Mouse (Mus musculus) MEL (cell line): ENCODE measurements at regions not wholly inside any gene's neighbourhood (a gene's known extent, or its start where the extent isn't known, plus 50 kb on each side); places are given as distances from the start of the nearest gene placed in this dataset.

Experiments used
- DNase-seq: peaks from one replicate; pipeline ENCODE4 v3.0.0; 2011; ENCODE audit warnings: low read depth, low spot score
- H3K27ac ChIP-seq: 2 replicates; pipeline ENCODE4 v1.5.1; 2012; ENCODE audit warnings: low read depth, mild to moderate bottlenecking, control low read depth, low read length, moderate library complexity; ENCODE audit not compliant: control insufficient read depth
- H3K27me3 ChIP-seq, 2 experiments: fragments of 150-350 bp in 1 of 2; sonication (generic) in 1 of 2; 2 replicates each; pipeline ENCODE4 v1.6.1; 2012; ENCODE audit warnings: low read length in 2 of 2, mild to moderate bottlenecking in 2 of 2, improper control_type of control experiment in 1 of 2, moderate library complexity in 1 of 2; ENCODE audit not compliant: insufficient read depth in 2 of 2, control insufficient read depth in 1 of 2
- H3K36me3 ChIP-seq, 2 experiments: 2 replicates each; pipeline ENCODE4 v1.6.1; 2012 to 2014; ENCODE audit warnings: low read length in 2 of 2, improper control_type of control experiment in 1 of 2, inconsistent platforms in 1 of 2, mild to moderate bottlenecking in 1 of 2; ENCODE audit not compliant: insufficient read depth in 2 of 2, control insufficient read depth in 1 of 2
- H3K4me1 ChIP-seq, 2 experiments: fragments of 150-350 bp in 1 of 2; sonication (generic) in 1 of 2; 2 replicates each; pipeline ENCODE4 v1.6.1; 2012; ENCODE audit warnings: low read length in 2 of 2, improper control_type of control experiment in 1 of 2, mild to moderate bottlenecking in 1 of 2; ENCODE audit not compliant: insufficient read depth in 2 of 2, control insufficient read depth in 1 of 2
- H3K4me3 ChIP-seq, 2 experiments: fragments of 150-350 bp in 1 of 2; sonication (generic) in 1 of 2; 2 replicates each; pipeline ENCODE4 v1.5.1; 2012; ENCODE audit warnings: low read depth in 2 of 2, low read length in 2 of 2, mild to moderate bottlenecking in 2 of 2, moderate library complexity in 2 of 2, control low read depth in 1 of 2, improper control_type of control experiment in 1 of 2; ENCODE audit not compliant: control insufficient read depth in 1 of 2, insufficient read depth in 1 of 2
- H3K79me2 ChIP-seq: 2 replicates; pipeline ENCODE4 v1.6.1; 2012; ENCODE audit warnings: mild to moderate bottlenecking, low read length, moderate library complexity; ENCODE audit not compliant: control insufficient read depth, poor library complexity, insufficient read depth
- H3K9ac ChIP-seq: 2 replicates; pipeline ENCODE4 v1.6.1; 2012; ENCODE audit warnings: low read depth, mild to moderate bottlenecking, control low read depth, low read length, moderate library complexity; ENCODE audit not compliant: control insufficient read depth, poor library complexity, severe bottlenecking
- H3K9me3 ChIP-seq: fragments of 150-350 bp; sonication (generic); replicated peaks from 2 replicates; pipeline ENCODE4 v1.6.1; 2012; ENCODE audit warnings: mild to moderate bottlenecking, low read length, improper control_type of control experiment, moderate library complexity; ENCODE audit not compliant: insufficient read depth
- BHLHE40 ChIP-seq: IDR thresholded peaks from 2 replicates; pipeline ENCODE4 v1.6.1; 2012; ENCODE audit warnings: low read depth, mild to moderate bottlenecking, inconsistent platforms, low read length, improper control_type of control experiment, borderline replicate concordance
- CHD1 ChIP-seq: IDR thresholded peaks from 2 replicates; pipeline ENCODE4 v1.6.1; 2012; ENCODE audit warnings: low read depth, mild to moderate bottlenecking, inconsistent platforms, low read length, improper control_type of control experiment
- CHD2 ChIP-seq: IDR thresholded peaks from 2 replicates; pipeline ENCODE4 v1.6.1; 2011; ENCODE audit warnings: low read length, improper control_type of control experiment
- CTCF ChIP-seq, 3 experiments: IDR thresholded peaks in 2 of 3; conservative IDR thresholded peaks in 1 of 3; 2 replicates each; pipeline ENCODE4 v1.5.1; 2011 to 2012; ENCODE audit warnings: low read length in 3 of 3, low read depth in 2 of 3, mild to moderate bottlenecking in 2 of 3, improper control_type of control experiment in 1 of 3, inconsistent platforms in 1 of 3, mixed read lengths in 1 of 3, moderate library complexity in 1 of 3; ENCODE audit not compliant: control insufficient read depth in 1 of 3, insufficient read depth in 1 of 3, poor library complexity in 1 of 3, severe bottlenecking in 1 of 3
- E2F4 ChIP-seq: IDR thresholded peaks from 2 replicates; pipeline ENCODE4 v1.6.1; 2011; ENCODE audit warnings: low read depth, low read length, improper control_type of control experiment, borderline replicate concordance
- ELF1 ChIP-seq: IDR thresholded peaks from 2 replicates; pipeline ENCODE4 v1.6.1; 2014; ENCODE audit warnings: low read depth, mild to moderate bottlenecking, inconsistent platforms, low read length, improper control_type of control experiment, moderate library complexity
- EP300 ChIP-seq, 2 experiments: IDR thresholded peaks; 2 replicates each; pipeline ENCODE4 v1.6.1; 2011; ENCODE audit warnings: improper control_type of control experiment in 2 of 2, low read length in 2 of 2, low read depth in 1 of 2, mild to moderate bottlenecking in 1 of 2
- ETS1 ChIP-seq: IDR thresholded peaks from 2 replicates; pipeline ENCODE4 v1.6.1; 2012; ENCODE audit warnings: low read depth, mild to moderate bottlenecking, inconsistent platforms, low read length, improper control_type of control experiment, moderate library complexity
- GABPA ChIP-seq: IDR thresholded peaks from 2 replicates; pipeline ENCODE4 v1.6.1; 2012; ENCODE audit warnings: low read depth, mild to moderate bottlenecking, inconsistent platforms, low read length, improper control_type of control experiment, moderate library complexity
- GATA1 ChIP-seq: IDR thresholded peaks from 2 replicates; pipeline ENCODE4 v1.6.1; 2011; ENCODE audit warnings: low read depth, low read length, improper control_type of control experiment
- HCFC1 ChIP-seq: IDR thresholded peaks from 2 replicates; pipeline ENCODE4 v1.6.1; 2012; ENCODE audit warnings: low read depth, mild to moderate bottlenecking, inconsistent platforms, low read length, improper control_type of control experiment, moderate library complexity
- JUND ChIP-seq: IDR thresholded peaks from 2 replicates; pipeline ENCODE4 v1.6.1; 2011; ENCODE audit warnings: low read depth, mild to moderate bottlenecking, improper control_type of control experiment, low read length
- KAT2A ChIP-seq: conservative IDR thresholded peaks from 2 replicates; pipeline ENCODE4 v1.6.1; 2012; ENCODE audit warnings: low read depth, low read length, improper control_type of control experiment, inconsistent platforms
- MAFK ChIP-seq: IDR thresholded peaks from 2 replicates; pipeline ENCODE4 v1.6.1; 2011; ENCODE audit warnings: low read depth, mild to moderate bottlenecking, low read length, improper control_type of control experiment, borderline replicate concordance
- MAX ChIP-seq: IDR thresholded peaks from 2 replicates; pipeline ENCODE4 v1.6.1; 2011; ENCODE audit warnings: low read length, improper control_type of control experiment
- MAZ ChIP-seq: IDR thresholded peaks from 2 replicates; pipeline ENCODE4 v1.6.1; 2012; ENCODE audit warnings: low read depth, mild to moderate bottlenecking, inconsistent platforms, low read length, improper control_type of control experiment
- MEF2A ChIP-seq: IDR thresholded peaks from 2 replicates; pipeline ENCODE4 v1.6.1; 2014; ENCODE audit warnings: low read depth, mild to moderate bottlenecking, inconsistent platforms, low read length, improper control_type of control experiment; ENCODE audit not compliant: poor library complexity, insufficient replicate concordance, severe bottlenecking; ENCODE audit errors: extremely low read depth
- MXI1 ChIP-seq: IDR thresholded peaks from 2 replicates; pipeline ENCODE4 v1.6.1; 2011; ENCODE audit warnings: mild to moderate bottlenecking, low read depth, low read length, improper control_type of control experiment
- MYB ChIP-seq: IDR thresholded peaks from 2 replicates; pipeline ENCODE4 v1.6.1; 2011; ENCODE audit warnings: mild to moderate bottlenecking, low read depth, low read length, improper control_type of control experiment
- MYC ChIP-seq: IDR thresholded peaks from 2 replicates; pipeline ENCODE4 v1.6.1; 2011; ENCODE audit warnings: low read depth, mild to moderate bottlenecking, low read length, improper control_type of control experiment, moderate library complexity
- NELFE ChIP-seq: IDR thresholded peaks from 2 replicates; pipeline ENCODE4 v1.6.1; 2011; ENCODE audit warnings: low read depth, low read length, improper control_type of control experiment
- NRF1 ChIP-seq: IDR thresholded peaks from 2 replicates; pipeline ENCODE4 v1.6.1; 2014; ENCODE audit warnings: low read depth, mild to moderate bottlenecking, inconsistent platforms, low read length, improper control_type of control experiment, moderate library complexity; ENCODE audit not compliant: poor library complexity, insufficient read depth, severe bottlenecking
- POLR2A ChIP-seq, 2 experiments: IDR thresholded peaks; 2 replicates each; pipeline ENCODE4 v1.6.1; 2011 to 2012; ENCODE audit warnings: low read length in 2 of 2, mild to moderate bottlenecking in 2 of 2, control low read depth in 1 of 2, improper control_type of control experiment in 1 of 2, low read depth in 1 of 2, moderate library complexity in 1 of 2; ENCODE audit not compliant: control insufficient read depth in 1 of 2, insufficient read depth in 1 of 2, poor library complexity in 1 of 2
- POLR2AphosphoS2 ChIP-seq: IDR thresholded peaks from 2 replicates; pipeline ENCODE4 v1.6.1; 2011; ENCODE audit warnings: low read length, improper control_type of control experiment
- POLR2AphosphoS5 ChIP-seq: IDR thresholded peaks from 2 replicates; pipeline ENCODE4 v1.6.1; 2012; ENCODE audit warnings: low read depth, borderline replicate concordance, mild to moderate bottlenecking, inconsistent platforms, low read length, moderate library complexity, mixed read lengths
- RAD21 ChIP-seq: IDR thresholded peaks from 2 replicates; pipeline ENCODE4 v1.6.1; 2011; ENCODE audit warnings: mild to moderate bottlenecking, low read depth, low read length, improper control_type of control experiment
- RCOR1 ChIP-seq: IDR thresholded peaks from 2 replicates; pipeline ENCODE4 v1.6.1; 2012; ENCODE audit warnings: low read depth, mild to moderate bottlenecking, inconsistent platforms, low read length, improper control_type of control experiment
- SIN3A ChIP-seq: IDR thresholded peaks from 2 replicates; pipeline ENCODE4 v1.6.1; 2012; ENCODE audit warnings: low read length, improper control_type of control experiment, inconsistent platforms
- SMC3 ChIP-seq: IDR thresholded peaks from 2 replicates; pipeline ENCODE4 v1.6.1; 2011; ENCODE audit warnings: low read depth, low read length, improper control_type of control experiment
- TBP ChIP-seq: IDR thresholded peaks from 2 replicates; pipeline ENCODE4 v1.8.0; 2011; ENCODE audit warnings: low read depth, low read length, improper control_type of control experiment
- TCF12 ChIP-seq: IDR thresholded peaks from 2 replicates; pipeline ENCODE4 v1.6.1; 2014; ENCODE audit warnings: low read depth, mild to moderate bottlenecking, inconsistent platforms, low read length, improper control_type of control experiment, moderate library complexity
- UBTF ChIP-seq: IDR thresholded peaks from 2 replicates; pipeline ENCODE4 v1.6.1; 2012; ENCODE audit warnings: low read depth, mild to moderate bottlenecking, inconsistent platforms, low read length, improper control_type of control experiment, moderate library complexity, borderline replicate concordance; ENCODE audit not compliant: insufficient read depth
- USF1 ChIP-seq: IDR thresholded peaks from 2 replicates; pipeline ENCODE4 v1.6.1; 2014; ENCODE audit warnings: low read depth, mild to moderate bottlenecking, inconsistent platforms, low read length, improper control_type of control experiment, moderate library complexity
- USF2 ChIP-seq, 2 experiments: IDR thresholded peaks; 2 replicates each; pipeline ENCODE4 v1.6.1; 2011 to 2012; ENCODE audit warnings: improper control_type of control experiment in 2 of 2, low read length in 2 of 2, borderline replicate concordance in 1 of 2, inconsistent platforms in 1 of 2, low read depth in 1 of 2, mild to moderate bottlenecking in 1 of 2; ENCODE audit not compliant: insufficient read depth in 1 of 2
- ZC3H11A ChIP-seq: IDR thresholded peaks from 2 replicates; pipeline ENCODE4 v1.6.1; 2012; ENCODE audit warnings: low read depth, mild to moderate bottlenecking, inconsistent platforms, low read length, improper control_type of control experiment
- ZKSCAN1 ChIP-seq: IDR thresholded peaks from 2 replicates; pipeline ENCODE4 v1.6.1; 2012; ENCODE audit warnings: low read depth, mild to moderate bottlenecking, inconsistent platforms, low read length, improper control_type of control experiment, moderate library complexity
- ZMIZ1 ChIP-seq: IDR thresholded peaks from 2 replicates; pipeline ENCODE4 v1.6.1; 2012; ENCODE audit warnings: low read depth, mild to moderate bottlenecking, inconsistent platforms, low read length, improper control_type of control experiment, moderate library complexity
- ZNF384 ChIP-seq: IDR thresholded peaks from 2 replicates; pipeline ENCODE4 v1.6.1; 2012; ENCODE audit warnings: low read depth, mild to moderate bottlenecking, inconsistent platforms, low read length, improper control_type of control experiment

GRCm38 (mm10) chr4:92702755-92703154, 511.2 kb upstream of the Gm12666 start:
- no peak overlapping the region for H3K9ac ChIP-seq
- no peaks in the 10 kb centered on the region for H3K79me2 ChIP-seq
- peaks cover 0 to 4% of the 10 kb centered on the region in 2 experiments; a peak in 2 of 4 replicates for H3K36me3 ChIP-seq
- H3K4me3 ChIP-seq, result peak overlapping the region in 1 of 2 experiments; percentile 20; a peak in 1 of 4 replicates
- no peak overlapping the region for H3K27ac ChIP-seq
- DNase-seq, result peak; percentile 62
- no peaks in the 10 kb centered on the region for H3K9me3 ChIP-seq
- H3K27me3 ChIP-seq, result no peaks in the 10 kb centered on the region
- H3K4me1 ChIP-seq, result peaks cover 0 to 8% of the 10 kb centered on the region in 2 experiments; a peak in 3 of 4 replicates
- no peak for TF ChIP-seq MYC
- TF ChIP-seq POLR2A (IDR thresholded peaks at IDR 0.05; ENCODE audit: control insufficient read depth in 1 of 2, insufficient read depth in 1 of 2, low read depth in 1 of 2, low read length in 2 of 2, poor library complexity in 1 of 2), result no peak
- TF ChIP-seq ZC3H11A, result no peak
- TF ChIP-seq ETS1, result peak; percentile 89
- TF ChIP-seq CHD1, result no peak
- TF ChIP-seq MAZ, result no peak
- TF ChIP-seq EP300 (IDR thresholded peaks at IDR 0.05; ENCODE audit: low read depth in 1 of 2, low read length in 2 of 2), result peak; percentile 65 to 81
- TF ChIP-seq RAD21, result no peak; the same call in 1 of the 2 replicates
- TF ChIP-seq USF2 (IDR thresholded peaks at IDR 0.05; ENCODE audit: borderline replicate concordance in 1 of 2, insufficient read depth in 1 of 2, low read depth in 1 of 2, low read length in 2 of 2), result no peak
- no peak for TF ChIP-seq TBP
- no peak for TF ChIP-seq MXI1
- no peak for TF ChIP-seq CTCF (IDR thresholded peaks at IDR 0.05 in 2 of 3, conservative IDR thresholded peaks at IDR 0.05 in 1 of 3; ENCODE audit: control insufficient read depth in 1 of 3, insufficient read depth in 1 of 3, low read depth in 2 of 3, low read length in 3 of 3, poor library complexity in 1 of 3, severe bottlenecking in 1 of 3)
- no peak for TF ChIP-seq ZMIZ1
- TF ChIP-seq MEF2A, result no peak
- TF ChIP-seq ZNF384, result no peak
- no peak for TF ChIP-seq ZKSCAN1
- peak; percentile 60 for TF ChIP-seq TCF12
- no peak for TF ChIP-seq ELF1
- TF ChIP-seq CHD2, result no peak
- TF ChIP-seq POLR2AphosphoS5, result no peak
- TF ChIP-seq GABPA, result no peak
- TF ChIP-seq POLR2AphosphoS2, result no peak
- 0 out of 2 replicates have a peak, but pooled peaks have one; percentile 25 for TF ChIP-seq HCFC1
- TF ChIP-seq BHLHE40, result 0 out of 2 replicates have a peak, but pooled peaks have one; percentile 22
- TF ChIP-seq SIN3A, result peak; percentile 33; the same call in 1 of the 2 replicates
- peak; percentile 57; the same call in 1 of the 2 replicates for TF ChIP-seq RCOR1
- TF ChIP-seq SMC3, result peak; percentile 9; the same call in 1 of the 2 replicates
- TF ChIP-seq GATA1, result 0 out of 2 replicates have a peak, but pooled peaks have one; percentile 9
- TF ChIP-seq NELFE, result no peak
- no peak for TF ChIP-seq UBTF
- no peak for TF ChIP-seq KAT2A
- no peak for TF ChIP-seq MYB
- TF ChIP-seq NRF1, result no peak
- no peak for TF ChIP-seq USF1
- TF ChIP-seq E2F4, result no peak
- no peak for TF ChIP-seq JUND
- no peak for TF ChIP-seq MAFK
- TF ChIP-seq MAX, result no peak
